ENCODE assay signal across 25 mouse cellular contexts in the genomic region with DNA sequence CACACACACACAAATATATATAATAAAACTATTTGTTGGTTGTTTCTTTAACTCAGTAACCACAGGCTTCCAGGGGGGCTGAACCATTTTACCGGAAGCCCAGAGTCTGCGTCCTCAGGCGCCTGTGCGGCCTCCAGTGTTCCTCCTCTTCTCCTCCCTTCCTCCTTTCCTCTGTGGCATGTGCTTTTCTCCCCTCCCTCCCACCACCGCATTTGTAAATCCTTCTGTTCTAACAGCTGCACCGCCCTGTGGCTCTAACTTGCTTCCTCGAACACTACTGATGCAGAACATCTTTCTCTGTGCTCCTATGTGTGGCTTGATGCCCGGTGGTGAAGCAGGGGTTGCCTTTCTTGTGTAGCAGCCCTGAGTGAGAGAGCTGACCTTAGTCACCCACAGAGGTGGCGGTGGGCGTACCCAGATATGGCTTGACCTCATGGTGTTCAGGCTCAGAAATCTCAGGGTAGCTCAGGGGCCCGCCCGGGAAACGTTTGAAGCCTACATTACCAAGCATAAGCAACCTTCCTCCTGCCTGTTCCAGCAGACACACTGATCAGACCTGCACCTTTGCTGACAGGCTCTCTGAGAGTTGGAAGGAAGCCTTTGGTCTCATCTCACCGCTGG. TPM values are rescaled to one million over a fixed set of nuclear protein-coding genes. Genes with fewer than 3 reads are reported as not detected.
"Had no signal": no experiment of that assay in that cellular context is flagged by ENCODE, and none has a peak within 500 bp of the region (broad histone marks: within the 10 kb centered on the region; RNA-seq: fewer than 3 reads in every experiment).

No protein-coding gene starts in this region.

- H3K27me3 ChIP-seq: intestine, embryonic 15.5 days had no signal

- DNase-seq: kidney, adult 11 months; kidney, adult 8-10 months; kidney, postnatal 14 days; kidney, postnatal 4 days; left cerebral cortex, postnatal 4 days; liver, postnatal 0 days; lung, embryonic 14.5 days; thymus, postnatal 25 days had no signal

- H3K4me1 ChIP-seq: intestine, embryonic 15.5 days; limb, embryonic 12.5 days; limb, embryonic 15.5 days; midbrain, embryonic 13.5 days; stomach, embryonic 15.5 days had no signal

- H3K9me3 ChIP-seq: intestine, embryonic 15.5 days; limb, embryonic 15.5 days; stomach, embryonic 15.5 days had no signal

- ATAC-seq: intestine, embryonic 15.5 days; liver, postnatal 0 days; lung, postnatal 0 days; midbrain, embryonic 13.5 days had no signal

- H3K4me3 ChIP-seq: intestine, embryonic 15.5 days; limb, embryonic 12.5 days; limb, embryonic 15.5 days; midbrain, embryonic 13.5 days; stomach, embryonic 15.5 days had no signal

- H3K4me2 ChIP-seq: intestine, embryonic 15.5 days; limb, embryonic 12.5 days; limb, embryonic 15.5 days; liver, embryonic 11.5 days; lung, embryonic 14.5 days; midbrain, embryonic 13.5 days; stomach, embryonic 15.5 days had no signal

- H3K27ac ChIP-seq: intestine, embryonic 15.5 days; limb, embryonic 12.5 days; limb, embryonic 15.5 days; liver, embryonic 14.5 days; macrophage; midbrain, embryonic 13.5 days; stomach, embryonic 15.5 days had no signal

- H3K36me3 ChIP-seq: intestine, embryonic 15.5 days; limb, embryonic 12.5 days; limb, embryonic 15.5 days; midbrain, embryonic 13.5 days; stomach, embryonic 15.5 days had no signal

- H3K9ac ChIP-seq: intestine, embryonic 15.5 days; limb, embryonic 12.5 days; limb, embryonic 15.5 days; liver, embryonic 14.5 days; liver, postnatal 0 days; lung, embryonic 14.5 days; midbrain, embryonic 13.5 days; stomach, embryonic 15.5 days had no signal

RNA-seq across cellular contexts. Expression of a gene that starts 13.3 kb away (rescaled TPM):
- total RNA-seq: left cerebral cortex, adult 8-10 months; left cerebral cortex, postnatal 14 days; megakaryocyte, adult 5-6 weeks had no signal
- polyA plus RNA-seq: limb, embryonic 12.5 days; limb, embryonic 15.5 days; liver, embryonic 11.5 days; liver, postnatal 0 days; lung, embryonic 14.5 days; macrophage; midbrain, embryonic 13.5 days; neural tube, embryonic 11.5 days; neural tube, embryonic 14.5 days had no signal

RNA-seq across cellular contexts. Expression of a gene that starts 18.4 kb away (rescaled TPM):
- total RNA-seq: left cerebral cortex, adult 8-10 months; left cerebral cortex, postnatal 14 days; left cerebral cortex, postnatal 4 days; megakaryocyte, adult 5-6 weeks; midbrain, postnatal 0 days had no signal
- polyA plus RNA-seq: intestine, embryonic 15.5 days; kidney, embryonic 16.5 days; liver, embryonic 11.5 days; liver, embryonic 14.5 days; liver, postnatal 0 days; lung, embryonic 14.5 days; lung, postnatal 0 days; macrophage; midbrain, postnatal 0 days; neural tube, embryonic 11.5 days; neural tube, embryonic 14.5 days; stomach, embryonic 15.5 days; thymus, postnatal 0 days had no signal

RNA-seq across cellular contexts. Expression of a gene that starts 33.0 kb away (rescaled TPM):
- total RNA-seq: left cerebral cortex, adult 8-10 months; left cerebral cortex, postnatal 14 days; left cerebral cortex, postnatal 4 days; megakaryocyte, adult 5-6 weeks; midbrain, postnatal 0 days had no signal
- polyA plus RNA-seq: intestine, embryonic 15.5 days; liver, postnatal 0 days; macrophage; neural tube, embryonic 11.5 days; stomach, embryonic 15.5 days; thymus, postnatal 0 days had no signal

RNA-seq across cellular contexts. Expression of a gene that starts 51.8 kb away (rescaled TPM):
- total RNA-seq: left cerebral cortex, postnatal 14 days; left cerebral cortex, postnatal 4 days; megakaryocyte, adult 5-6 weeks had no signal
- polyA plus RNA-seq: intestine, embryonic 15.5 days; kidney, embryonic 16.5 days; limb, embryonic 12.5 days; limb, embryonic 15.5 days; liver, embryonic 11.5 days; lung, embryonic 14.5 days; lung, postnatal 0 days; macrophage; midbrain, embryonic 13.5 days; midbrain, postnatal 0 days; neural tube, embryonic 11.5 days; neural tube, embryonic 14.5 days had no signal
